Mouse (Mus musculus): ENCODE data around the gene Stat2. TPM values are rescaled to one million over a fixed set of nuclear protein-coding genes. Genes with fewer than 3 reads are reported as not detected.

Stat2 gene
- polyA plus RNA-seq (2012; rRNA removed; ENCODE audit: low replicate concordance) = 39.6 and 43.4 TPM in 2 replicates

GRCm38 (mm10) chr10:128270287-128270841 is at the start of gene Stat2:
Gene Stat2 (plus strand): TSS chr10:128270559.

GRCm38 (mm10) chr10:128225538-128225937 is 44.8 kb upstream of the Stat2 start, which contains the start of gene Mip:
Gene Mip (plus strand): TSS chr10:128225838.

GRCm38 (mm10) chr10:128231697-128232419 is 38.5 kb upstream of the Stat2 start, which contains the start of gene Timeless:
Gene Timeless (plus strand): TSS chr10:128232065.

GRCm38 (mm10) chr10:128253677-128254255 is 16.6 kb upstream of the Stat2 start, which contains the start of gene Apon:
Gene Apon (plus strand): TSS chr10:128254096.

GRCm38 (mm10) chr10:128268371-128268770 is 2.0 kb upstream of the Stat2 start, which contains the start of gene Apof:
Gene Apof (plus strand): TSS chr10:128268671.

GRCm38 (mm10) chr10:128298702-128299171 is 28.4 kb downstream of the Stat2 start, which contains the start of gene Il23a:
Gene Il23a (minus strand): TSS chr10:128298752.

GRCm38 (mm10) chr10:128303126-128304021 is 33.0 kb downstream of the Stat2 start, which contains the start of gene Pan2:
Gene Pan2 (plus strand): TSS chr10:128303335.

GRCm38 (mm10) chr10:128322141-128323108 is 52.1 kb downstream of the Stat2 start, which contains the start of gene Cnpy2:
Gene Cnpy2 (plus strand): TSS chr10:128322459.

GRCm38 (mm10) chr10:128337306-128338181 is 67.2 kb downstream of the Stat2 start, which contains the start of gene Cs:
Gene Cs (plus strand): TSS chr10:128337734.

Other genes starting within 250 kb of the Stat2 start
- 125 and 131 TPM in 2 replicates for gene Naca, start 235.0 kb upstream of the Stat2 start, polyA plus RNA-seq (2012; rRNA removed; ENCODE audit: low replicate concordance)
- gene Ptges3, start 211.6 kb upstream of the Stat2 start, polyA plus RNA-seq (2012; rRNA removed; ENCODE audit: low replicate concordance) = 17.6 and 101 TPM in 2 replicates
- 5,679 and 6,335 TPM in 2 replicates for gene Atp5b, start 187.3 kb upstream of the Stat2 start, polyA plus RNA-seq (2012; rRNA removed; ENCODE audit: low replicate concordance)
- gene Baz2a, start 179.0 kb upstream of the Stat2 start, polyA plus RNA-seq (2012; rRNA removed; ENCODE audit: low replicate concordance) = 38.7 and 43.5 TPM in 2 replicates
- 141 and 190 TPM in 2 replicates for gene Rbms2, start 90.3 kb upstream of the Stat2 start, polyA plus RNA-seq (2012; rRNA removed; ENCODE audit: low replicate concordance)
- gene Gls2, start 76.1 kb upstream of the Stat2 start, polyA plus RNA-seq (2012; rRNA removed; ENCODE audit: low replicate concordance) = 1.6 and 19.0 TPM in 2 replicates
- gene Spryd4, start 58.8 kb upstream of the Stat2 start, polyA plus RNA-seq (2012; rRNA removed; ENCODE audit: low replicate concordance) = 7.7 and 23.0 TPM in 2 replicates
- gene Mip, start 44.7 kb upstream of the Stat2 start, polyA plus RNA-seq (2012; rRNA removed; ENCODE audit: low replicate concordance) = not detected in 2 replicates
- gene Timeless, start 38.5 kb upstream of the Stat2 start, polyA plus RNA-seq (2012; rRNA removed; ENCODE audit: low replicate concordance) = 3.5 and 4.7 TPM in 2 replicates
- gene Apon, start 16.5 kb upstream of the Stat2 start, polyA plus RNA-seq (2012; rRNA removed; ENCODE audit: low replicate concordance) = 0.09 and 1.4 TPM in 2 replicates
- gene Apof, start 1.9 kb upstream of the Stat2 start, polyA plus RNA-seq (2012; rRNA removed; ENCODE audit: low replicate concordance) = 1.9 and 6.8 TPM in 2 replicates
- 0.07 and 0.09 TPM in 2 replicates for gene Il23a, start 28.2 kb downstream of the Stat2 start, polyA plus RNA-seq (2012; rRNA removed; ENCODE audit: low replicate concordance)
- gene Pan2, start 32.8 kb downstream of the Stat2 start, polyA plus RNA-seq (2012; rRNA removed; ENCODE audit: low replicate concordance) = 23.6 and 33.0 TPM in 2 replicates
- 32.3 and 61.4 TPM in 2 replicates for gene Cnpy2, start 51.9 kb downstream of the Stat2 start, polyA plus RNA-seq (2012; rRNA removed; ENCODE audit: low replicate concordance)
- 312 and 728 TPM in 2 replicates for gene Cs, start 67.2 kb downstream of the Stat2 start, polyA plus RNA-seq (2012; rRNA removed; ENCODE audit: low replicate concordance)
- gene Coq10a, start 98.4 kb downstream of the Stat2 start, polyA plus RNA-seq (2012; rRNA removed; ENCODE audit: low replicate concordance) = 41.6 and 171 TPM in 2 replicates
- gene Ankrd52, start 106.6 kb downstream of the Stat2 start, polyA plus RNA-seq (2012; rRNA removed; ENCODE audit: low replicate concordance) = 35.8 and 39.3 TPM in 2 replicates
- not detected in 2 replicates for gene Slc39a5, start 130.7 kb downstream of the Stat2 start, polyA plus RNA-seq (2012; rRNA removed; ENCODE audit: low replicate concordance)
- 27.6 and 30.5 TPM in 2 replicates for gene Nabp2, start 140.9 kb downstream of the Stat2 start, polyA plus RNA-seq (2012; rRNA removed; ENCODE audit: low replicate concordance)
- 25.5 and 28.2 TPM in 2 replicates for gene Rnf41, start 141.1 kb downstream of the Stat2 start, polyA plus RNA-seq (2012; rRNA removed; ENCODE audit: low replicate concordance)
- 114 and 152 TPM in 2 replicates for gene Smarcc2, start 188.7 kb downstream of the Stat2 start, polyA plus RNA-seq (2012; rRNA removed; ENCODE audit: low replicate concordance)
- 431 and 667 TPM in 2 replicates for gene Myl6, start 223.6 kb downstream of the Stat2 start, polyA plus RNA-seq (2012; rRNA removed; ENCODE audit: low replicate concordance)
- 6.0 and 6.7 TPM in 2 replicates for gene Myl6b, start 228.1 kb downstream of the Stat2 start, polyA plus RNA-seq (2012; rRNA removed; ENCODE audit: low replicate concordance)